Mouse (Mus musculus) induced T-regulatory cell, adult 2 months (primary cell): ENCODE data around the gene Fmn2.

Experiments used
- DNase-seq: peaks from one replicate; pipeline ENCODE4 v3.0.0-alpha.2; 2012; ENCODE audit warnings: low read depth

Fmn2 gene

GRCm38 (mm10) chr1:174659459-174660223 is 158.0 kb downstream of the Fmn2 start:
- DNase-seq, result no peak

GRCm38 (mm10) chr1:174665116-174665515 is 163.5 kb downstream of the Fmn2 start:
- no peak for DNase-seq

- DNase-seq, result no peak
These were observed 167.5 kb downstream of the Fmn2 start for GRCm38 (mm10) chr1:174669132-174669531.

- no peak for DNase-seq
These were observed 169.2 kb downstream of the Fmn2 start for GRCm38 (mm10) chr1:174670846-174671245.

GRCm38 (mm10) chr1:174674586-174674985 is 173.0 kb downstream of the Fmn2 start:
- no peak for DNase-seq

- DNase-seq, result no peak
These were observed 173.7 kb downstream of the Fmn2 start for GRCm38 (mm10) chr1:174675316-174675715.

GRCm38 (mm10) chr1:174676187-174676586 is 174.6 kb downstream of the Fmn2 start:
- no peak for DNase-seq

GRCm38 (mm10) chr1:174677211-174677610 is 175.6 kb downstream of the Fmn2 start:
- DNase-seq, result no peak

- no peak for DNase-seq
These were observed 187.7 kb downstream of the Fmn2 start for GRCm38 (mm10) chr1:174689301-174689700.

GRCm38 (mm10) chr1:174700871-174701270 is 199.2 kb downstream of the Fmn2 start:
- no peak for DNase-seq

GRCm38 (mm10) chr1:174701835-174702234 is 200.2 kb downstream of the Fmn2 start:
- no peak for DNase-seq

- DNase-seq, result no peak
These were observed 202.3 kb downstream of the Fmn2 start for GRCm38 (mm10) chr1:174703909-174704308.

- DNase-seq, result no peak
These were observed 218.3 kb downstream of the Fmn2 start for GRCm38 (mm10) chr1:174719729-174720458.

GRCm38 (mm10) chr1:174728771-174729170 is 227.1 kb downstream of the Fmn2 start:
- DNase-seq, result no peak

- DNase-seq, result no peak
These were observed 231.1 kb downstream of the Fmn2 start for GRCm38 (mm10) chr1:174732715-174733114.

- no peak for DNase-seq
These were observed 237.3 kb downstream of the Fmn2 start for GRCm38 (mm10) chr1:174738958-174739357.

GRCm38 (mm10) chr1:174742667-174743066 is 241.0 kb downstream of the Fmn2 start:
- DNase-seq, result no peak

- no peak for DNase-seq
These were observed 246.9 kb downstream of the Fmn2 start for GRCm38 (mm10) chr1:174748520-174748919.

GRCm38 (mm10) chr1:174750893-174751461 is 249.4 kb downstream of the Fmn2 start:
- no peak for DNase-seq

GRCm38 (mm10) chr1:174759354-174759753 is 257.7 kb downstream of the Fmn2 start:
- DNase-seq, result no peak

- no peak for DNase-seq
These were observed 264.1 kb downstream of the Fmn2 start for GRCm38 (mm10) chr1:174765757-174766156.

GRCm38 (mm10) chr1:174766852-174767251 is 265.2 kb downstream of the Fmn2 start:
- no peak for DNase-seq

GRCm38 (mm10) chr1:174771871-174772281 is 270.3 kb downstream of the Fmn2 start:
- DNase-seq, result no peak
